Mouse (Mus musculus): ENCODE measurements around the gene S1pr1.

DNA sequence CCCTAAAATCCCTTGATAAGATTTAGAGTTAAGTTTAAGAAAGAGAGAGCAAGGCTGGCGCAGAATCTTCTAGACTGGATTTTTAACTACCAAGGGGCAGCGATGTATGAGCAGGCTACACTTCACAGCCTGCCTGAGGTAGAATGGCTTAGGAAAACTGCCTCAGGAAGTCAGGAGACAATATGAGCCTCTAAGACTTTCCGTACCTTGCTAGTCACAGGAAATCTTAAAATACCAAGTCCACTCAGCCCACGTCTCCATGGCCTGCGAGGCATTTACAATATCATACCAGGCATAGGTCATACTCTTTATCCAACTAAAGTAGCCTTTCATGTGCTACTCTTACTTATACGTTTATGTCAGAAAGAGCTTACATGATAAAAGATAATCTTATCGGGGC lies 48.0 kb upstream of the S1pr1 start:
- TF ChIP-seq POLR2A (IDR thresholded peaks at IDR 0.05; ENCODE audit: borderline replicate concordance, low read depth, low read length) (no peak), CTCF (IDR thresholded peaks at IDR 0.05; ENCODE audit: low read depth, low read length) (no peak)
